Mouse (Mus musculus): ENCODE results near the gene F11. TPM values are rescaled to one million over a fixed set of nuclear protein-coding genes. Genes with fewer than 3 reads are reported as not detected.

The F11 gene
- total and polyA plus RNA-seq, 3 experiments = not detected

GRCm38 (mm10) chr8:45269056-45269455, 7.2 kb upstream of the F11 start:
- Histone ChIP-seq H3K4me1 (ENCODE audit: control insufficient read depth in 1 of 2, insufficient read depth in 2 of 2, low read length in 2 of 2) (no peaks in the 10 kb centered on the region), H3K36me3 (ENCODE audit: control insufficient read depth in 1 of 2, insufficient read depth in 2 of 2, low read length in 2 of 2) (no peaks in the 10 kb centered on the region), H3K27ac (ENCODE audit: control insufficient read depth, low read depth, low read length) (no peak overlapping the region), H3K79me2 (ENCODE audit: control insufficient read depth, insufficient read depth, low read length, poor library complexity) (no peaks in the 10 kb centered on the region), H3K4me3 (ENCODE audit: control insufficient read depth in 1 of 2, insufficient read depth in 1 of 2, low read depth in 2 of 2, low read length in 2 of 2) (no peak overlapping the region), H3K9ac (ENCODE audit: control insufficient read depth, low read depth, low read length, poor library complexity, severe bottlenecking) (no peak overlapping the region), H3K9me3 (replicated peaks; ENCODE audit: insufficient read depth, low read length) (no peaks in the 10 kb centered on the region), H3K27me3 (ENCODE audit: control insufficient read depth in 1 of 2, insufficient read depth in 2 of 2, low read length in 2 of 2) (no peaks in the 10 kb centered on the region)
- no peak for DNase-seq (ENCODE audit: low read depth, low spot score)
- no peak for TF ChIP-seq CTCF (IDR thresholded peaks at IDR 0.05 in 2 of 3, conservative IDR thresholded peaks at IDR 0.05 in 1 of 3; ENCODE audit: control insufficient read depth in 1 of 3, insufficient read depth in 1 of 3, low read depth in 2 of 3, low read length in 3 of 3, poor library complexity in 1 of 3, severe bottlenecking in 1 of 3)
- no peak for TF ChIP-seq USF2 (IDR thresholded peaks at IDR 0.05; ENCODE audit: borderline replicate concordance in 1 of 2, insufficient read depth in 1 of 2, low read depth in 1 of 2, low read length in 2 of 2)
- no peak for TF ChIP-seq UBTF (IDR thresholded peaks at IDR 0.05; ENCODE audit: borderline replicate concordance, insufficient read depth, low read depth, low read length)
- TF ChIP-seq ZKSCAN1 (IDR thresholded peaks at IDR 0.05; ENCODE audit: low read depth, low read length) = no peak
- TF ChIP-seq GATA1 (IDR thresholded peaks at IDR 0.05; ENCODE audit: low read depth, low read length) = no peak
- no peak for TF ChIP-seq MAFK (IDR thresholded peaks at IDR 0.05; ENCODE audit: borderline replicate concordance, low read depth, low read length)
- TF ChIP-seq TCF12 (IDR thresholded peaks at IDR 0.05; ENCODE audit: low read depth, low read length) = no peak
- TF ChIP-seq RCOR1 (IDR thresholded peaks at IDR 0.05; ENCODE audit: low read depth, low read length) = no peak
- TF ChIP-seq MYB (IDR thresholded peaks at IDR 0.05; ENCODE audit: low read depth, low read length) = no peak
- TF ChIP-seq TAL1 (IDR thresholded peaks at IDR 0.05; ENCODE audit: low read length) = no peak
- no peak for TF ChIP-seq POLR2AphosphoS2 (IDR thresholded peaks at IDR 0.05; ENCODE audit: low read length)
- no peak for TF ChIP-seq TBP (IDR thresholded peaks at IDR 0.05; ENCODE audit: low read depth, low read length)
- no peak for TF ChIP-seq USF1 (IDR thresholded peaks at IDR 0.05; ENCODE audit: low read depth, low read length)
- no peak for TF ChIP-seq NRF1 (IDR thresholded peaks at IDR 0.05; ENCODE audit: insufficient read depth, low read depth, low read length, poor library complexity, severe bottlenecking)
- no peak for TF ChIP-seq MEF2A (IDR thresholded peaks at IDR 0.05; ENCODE audit: extremely low read depth, insufficient replicate concordance, low read depth, low read length, poor library complexity, severe bottlenecking)

- DNase-seq (ENCODE audit: low read depth, low spot score) = no peak
- Histone ChIP-seq H3K27me3 (ENCODE audit: control insufficient read depth in 1 of 2, insufficient read depth in 2 of 2, low read length in 2 of 2) (no peaks in the 10 kb centered on the region), H3K4me1 (ENCODE audit: control insufficient read depth in 1 of 2, insufficient read depth in 2 of 2, low read length in 2 of 2) (no peaks in the 10 kb centered on the region), H3K36me3 (ENCODE audit: control insufficient read depth in 1 of 2, insufficient read depth in 2 of 2, low read length in 2 of 2) (no peaks in the 10 kb centered on the region), H3K9me3 (replicated peaks; ENCODE audit: insufficient read depth, low read length) (no peaks in the 10 kb centered on the region), H3K4me3 (ENCODE audit: control insufficient read depth in 1 of 2, insufficient read depth in 1 of 2, low read depth in 2 of 2, low read length in 2 of 2) (no peak overlapping the region), H3K79me2 (ENCODE audit: control insufficient read depth, insufficient read depth, low read length, poor library complexity) (no peaks in the 10 kb centered on the region), H3K27ac (ENCODE audit: control insufficient read depth, low read depth, low read length) (no peak overlapping the region), H3K9ac (ENCODE audit: control insufficient read depth, low read depth, low read length, poor library complexity, severe bottlenecking) (no peak overlapping the region)
- TF ChIP-seq JUND (IDR thresholded peaks at IDR 0.05; ENCODE audit: low read depth, low read length) = no peak
- TF ChIP-seq SIN3A (IDR thresholded peaks at IDR 0.05; ENCODE audit: low read length) = no peak
- no peak for TF ChIP-seq MAX (IDR thresholded peaks at IDR 0.05; ENCODE audit: low read length)
- TF ChIP-seq TBP (IDR thresholded peaks at IDR 0.05; ENCODE audit: low read depth, low read length) = no peak
- TF ChIP-seq MYB (IDR thresholded peaks at IDR 0.05; ENCODE audit: low read depth, low read length) = no peak
- TF ChIP-seq TCF12 (IDR thresholded peaks at IDR 0.05; ENCODE audit: low read depth, low read length) = no peak
- TF ChIP-seq MAFK (IDR thresholded peaks at IDR 0.05; ENCODE audit: borderline replicate concordance, low read depth, low read length) = no peak
- TF ChIP-seq NRF1 (IDR thresholded peaks at IDR 0.05; ENCODE audit: insufficient read depth, low read depth, low read length, poor library complexity, severe bottlenecking) = no peak
- no peak for TF ChIP-seq GABPA (IDR thresholded peaks at IDR 0.05; ENCODE audit: low read depth, low read length)
- TF ChIP-seq MEF2A (IDR thresholded peaks at IDR 0.05; ENCODE audit: extremely low read depth, insufficient replicate concordance, low read depth, low read length, poor library complexity, severe bottlenecking) = no peak
- no peak for TF ChIP-seq BHLHE40 (IDR thresholded peaks at IDR 0.05; ENCODE audit: borderline replicate concordance, low read depth, low read length)
- TF ChIP-seq POLR2AphosphoS2 (IDR thresholded peaks at IDR 0.05; ENCODE audit: low read length) = no peak
- no peak for TF ChIP-seq ELF1 (IDR thresholded peaks at IDR 0.05; ENCODE audit: low read depth, low read length)
- no peak for TF ChIP-seq POLR2A (IDR thresholded peaks at IDR 0.05; ENCODE audit: control insufficient read depth in 1 of 2, insufficient read depth in 1 of 2, low read depth in 1 of 2, low read length in 2 of 2, poor library complexity in 1 of 2)
- TF ChIP-seq UBTF (IDR thresholded peaks at IDR 0.05; ENCODE audit: borderline replicate concordance, insufficient read depth, low read depth, low read length) = no peak
- TF ChIP-seq GATA1 (IDR thresholded peaks at IDR 0.05; ENCODE audit: low read depth, low read length) = no peak
- no peak for TF ChIP-seq RAD21 (IDR thresholded peaks at IDR 0.05; ENCODE audit: low read depth, low read length)
Measured at GRCm38 (mm10) chr8:45268485-45268884, 6.7 kb upstream of the F11 start.
